Mouse (Mus musculus) heart, embryonic 11.5 days (tissue): Measurements from ENCODE around the gene Gm20870. TPM values are rescaled to one million over a fixed set of nuclear protein-coding genes. Genes with fewer than 3 reads are reported as not detected.
"Not testable (repeated sequence)": the region's sequence is repeated elsewhere in the genome, so short reads cannot be mapped to it uniquely, and the experiment has no call there.

Experiments
- ATAC-seq: fragments of 200-750 bp; cut with Nextera tagmentation; replicated peaks from 2 replicates; pipeline ENCODE4 v1.8.0; 2017; ENCODE audit warnings: moderate library complexity; ENCODE audit not compliant: insufficient number of reproducible peaks, low FRiP score, low TSS enrichment
- H3K27ac ChIP-seq: fragments of 300-500 bp; sonication (generic); 2 replicates; pipeline ENCODE4 v1.5.1; 2014; ENCODE audit warnings: mild to moderate bottlenecking, low read depth, low read length
- H3K27me3 ChIP-seq: fragments of 300-500 bp; sonication (generic); 2 replicates; pipeline ENCODE4 v1.6.1; 2014; ENCODE audit warnings: mild to moderate bottlenecking, low read length, mixed read lengths; ENCODE audit not compliant: control insufficient read depth, insufficient read depth
- H3K36me3 ChIP-seq: fragments of 300-500 bp; sonication (generic); 2 replicates; pipeline ENCODE4 v1.6.1; 2014; ENCODE audit warnings: mild to moderate bottlenecking, low read length, moderate library complexity, mixed read lengths; ENCODE audit not compliant: control insufficient read depth, insufficient read depth
- H3K4me1 ChIP-seq: fragments of 300-500 bp; sonication (generic); 2 replicates; pipeline ENCODE4 v1.6.1; 2014; ENCODE audit warnings: low read length; ENCODE audit not compliant: control insufficient read depth, insufficient read depth
- H3K4me2 ChIP-seq: fragments of 300-500 bp; sonication (generic); 2 replicates; pipeline ENCODE4 v1.6.1; 2014; ENCODE audit warnings: mild to moderate bottlenecking, moderate library complexity
- H3K4me3 ChIP-seq: fragments of 300-500 bp; sonication (generic); 2 replicates; pipeline ENCODE4 v1.5.1; 2014; ENCODE audit warnings: low read depth, low read length
- H3K9ac ChIP-seq: fragments of 300-500 bp; sonication (generic); 2 replicates; pipeline ENCODE4 v1.6.1; 2014; ENCODE audit warnings: mild to moderate bottlenecking, low read depth, low read length, moderate library complexity
- H3K9me3 ChIP-seq: fragments of 300-500 bp; sonication (generic); replicated peaks from 2 replicates; pipeline ENCODE4 v1.6.1; 2016; ENCODE audit warnings: low read length; ENCODE audit not compliant: control insufficient read depth
- WGBS: fragments of 180-500 bp; shearing (Covaris S2); extraction: QIAGEN DNeasy Blood & Tissue Kit; methylation state at CpG from one replicate; pipeline ENCODE4 v1.1.7; 2014; ENCODE audit not compliant: insufficient replicate concordance; 5-methylcytosine and 5-hydroxymethylcytosine counted together
- polyA plus RNA-seq: library from polyadenylated mRNA; unstranded; fragments of >200 nt; fragmentation: Nextera tagmentation; extraction: Ambion mirVana; gene quantifications from 2 replicates; pipeline ENCODE4 v1.2.1, GENCODE M21; 2014

Gene Gm20870
- not detected in 2 replicates for polyA plus RNA-seq

GRCm38 (mm10) chrY:71691743-71692142, at the start of gene Gm20870:
Gm20870 (plus strand) TSS chrY:71692043.
- not testable (repeated sequence) for H3K9ac ChIP-seq, H3K27me3 ChIP-seq, H3K4me1 ChIP-seq, H3K4me3 ChIP-seq, H3K9me3 ChIP-seq, H3K27ac ChIP-seq, ATAC-seq, H3K36me3 ChIP-seq, H3K4me2 ChIP-seq
- WGBS: no CpG with 5 or more reads among the region's 6 CpGs

Other genes starting within 250 kb of the Gm20870 start
- gene Gm20869, start 222.6 kb upstream of the Gm20870 start, polyA plus RNA-seq: not detected in 2 replicates